Mouse (Mus musculus) megakaryocyte, embryonic 14.5 days (primary cell): ENCODE measurements around the gene Mthfd1l. TPM values are rescaled to one million over a fixed set of nuclear protein-coding genes. Genes with fewer than 3 reads are reported as not detected.

ENCODE experiments used
- H3K27me3 ChIP-seq: replicated peaks from 2 replicates; pipeline ENCODE3; 2012; ENCODE audit warnings: inconsistent platforms
- H3K36me3 ChIP-seq: replicated peaks from 2 replicates; pipeline ENCODE3; 2012; ENCODE audit warnings: low read length, inconsistent platforms, mixed read lengths
- H3K4me1 ChIP-seq: 2 replicates; pipeline ENCODE4 v1.6.1; 2012; ENCODE audit warnings: inconsistent platforms
- H3K4me3 ChIP-seq: replicated peaks from 2 replicates; pipeline ENCODE3; 2012; ENCODE audit warnings: moderate library complexity, mild to moderate bottlenecking, inconsistent platforms
- H3K9me3 ChIP-seq: 2 replicates; pipeline ENCODE4 v1.6.1; 2012; ENCODE audit warnings: inconsistent platforms
- FLI1 ChIP-seq: IDR thresholded peaks from 2 replicates; pipeline ENCODE4 v1.6.1; 2012; ENCODE audit warnings: low read length, inconsistent platforms, mixed read lengths
- GATA1 ChIP-seq: IDR thresholded peaks from 3 replicates; pipeline ENCODE4 v1.6.1; 2012; ENCODE audit warnings: mixed read lengths, low read length, inconsistent platforms, borderline replicate concordance
- polyA plus RNA-seq: library from polyadenylated mRNA; stranded (reverse); fragments of >175 nt; gene quantifications from 2 replicates; pipeline ENCODE4 v1.2.3, GENCODE M21; 2012; ENCODE audit warnings: low replicate concordance; ENCODE audit not compliant: insufficient read depth

Mthfd1l gene
- polyA plus RNA-seq, 1 experiment = 11.9 TPM

- Histone ChIP-seq H3K9me3 (peaks cover under 1% of the 10 kb centered on the region; the same call in 1 of the 2 replicates), H3K36me3 (peaks cover 28% of the 10 kb centered on the region), H3K4me3 (no peak overlapping the region), H3K27me3 (no peaks in the 10 kb centered on the region), H3K4me1 (no peaks in the 10 kb centered on the region; the same call in 1 of the 2 replicates)
- TF ChIP-seq GATA1 = no peak
- TF ChIP-seq FLI1 = no peak
Measured at GRCm38 (mm10) chr10:4159541-4160090, 186.7 kb downstream of the Mthfd1l start.

GRCm38 (mm10) chr10:4160242-4160785 lies 187.4 kb downstream of the Mthfd1l start:
- H3K27me3 ChIP-seq = no peaks in the 10 kb centered on the region
- peaks cover 6% of the 10 kb centered on the region; the same call in 1 of the 2 replicates for H3K9me3 ChIP-seq
- H3K4me3 ChIP-seq = no peak overlapping the region
- H3K4me1 ChIP-seq = no peaks in the 10 kb centered on the region; the same call in 1 of the 2 replicates
- TF ChIP-seq GATA1 (no peak), FLI1 (no peak)
- H3K36me3 ChIP-seq = peaks cover 22% of the 10 kb centered on the region

- Histone ChIP-seq H3K36me3 (peaks cover 6% of the 10 kb centered on the region), H3K4me3 (no peak overlapping the region), H3K27me3 (no peaks in the 10 kb centered on the region), H3K4me1 (no peaks in the 10 kb centered on the region; the same call in 1 of the 2 replicates), H3K9me3 (peaks cover 6% of the 10 kb centered on the region; the same call in 1 of the 2 replicates)
- TF ChIP-seq GATA1 (no peak), FLI1 (no peak)
Measured at GRCm38 (mm10) chr10:4162049-4162448, 189.1 kb downstream of the Mthfd1l start.

GRCm38 (mm10) chr10:4162976-4163375 lies 190.1 kb downstream of the Mthfd1l start:
- H3K27me3 ChIP-seq = no peaks in the 10 kb centered on the region

GRCm38 (mm10) chr10:4164681-4165080 lies 191.8 kb downstream of the Mthfd1l start:
- no peak for TF ChIP-seq FLI1
- TF ChIP-seq GATA1 = no peak
- Histone ChIP-seq H3K9me3 (peaks cover 6% of the 10 kb centered on the region; the same call in 1 of the 2 replicates), H3K4me1 (no peaks in the 10 kb centered on the region; the same call in 1 of the 2 replicates), H3K27me3 (peaks cover 2% of the 10 kb centered on the region), H3K36me3 (no peaks in the 10 kb centered on the region), H3K4me3 (no peak overlapping the region)

More at GRCm38 (mm10) chr10:4162976-4163375, 190.1 kb downstream of the Mthfd1l start:
- Histone ChIP-seq H3K9me3 (peaks cover 6% of the 10 kb centered on the region; the same call in 1 of the 2 replicates), H3K4me3 (no peak overlapping the region), H3K4me1 (no peaks in the 10 kb centered on the region; the same call in 1 of the 2 replicates), H3K36me3 (no peaks in the 10 kb centered on the region)
- TF ChIP-seq GATA1 (no peak), FLI1 (no peak)

- Histone ChIP-seq H3K9me3 (peaks cover 11% of the 10 kb centered on the region; the same call in 1 of the 2 replicates), H3K27me3 (peaks cover 4% of the 10 kb centered on the region), H3K36me3 (no peaks in the 10 kb centered on the region), H3K4me3 (no peak overlapping the region), H3K4me1 (no peaks in the 10 kb centered on the region)
- TF ChIP-seq GATA1 = no peak
- no peak for TF ChIP-seq FLI1
Measured at GRCm38 (mm10) chr10:4168222-4168798, 195.4 kb downstream of the Mthfd1l start.

GRCm38 (mm10) chr10:4174229-4174628 lies 201.3 kb downstream of the Mthfd1l start:
- H3K27me3 ChIP-seq = peaks cover 2% of the 10 kb centered on the region

GRCm38 (mm10) chr10:4174717-4175116 lies 201.8 kb downstream of the Mthfd1l start:
- no peak for TF ChIP-seq GATA1
- no peak for TF ChIP-seq FLI1
- no peaks in the 10 kb centered on the region for H3K36me3 ChIP-seq
- H3K9me3 ChIP-seq = peaks cover 12% of the 10 kb centered on the region; the same call in 1 of the 2 replicates
- H3K4me1 ChIP-seq = peaks cover 5% of the 10 kb centered on the region; the same call in 1 of the 2 replicates
- H3K4me3 ChIP-seq = no peak overlapping the region
- peaks cover 2% of the 10 kb centered on the region for H3K27me3 ChIP-seq

More at GRCm38 (mm10) chr10:4174229-4174628, 201.3 kb downstream of the Mthfd1l start:
- Histone ChIP-seq H3K4me3 (no peak overlapping the region), H3K9me3 (peaks cover 12% of the 10 kb centered on the region; the same call in 1 of the 2 replicates), H3K36me3 (no peaks in the 10 kb centered on the region), H3K4me1 (peaks cover 5% of the 10 kb centered on the region; the same call in 1 of the 2 replicates)
- TF ChIP-seq FLI1 (no peak), GATA1 (no peak)

- H3K4me1 ChIP-seq = peaks cover 12% of the 10 kb centered on the region
- H3K4me3 ChIP-seq = no peak overlapping the region
Measured at GRCm38 (mm10) chr10:4177285-4177684, 204.4 kb downstream of the Mthfd1l start.

More at GRCm38 (mm10) chr10:4177285-4177684, 204.4 kb downstream of the Mthfd1l start:
- TF ChIP-seq FLI1 = no peak
- TF ChIP-seq GATA1 = no peak
- H3K27me3 ChIP-seq = no peaks in the 10 kb centered on the region
- H3K36me3 ChIP-seq = no peaks in the 10 kb centered on the region
- peaks cover 12% of the 10 kb centered on the region; the same call in 1 of the 2 replicates for H3K9me3 ChIP-seq
